Mouse (Mus musculus): ENCODE measurements around the gene Gabarap.

DNA sequence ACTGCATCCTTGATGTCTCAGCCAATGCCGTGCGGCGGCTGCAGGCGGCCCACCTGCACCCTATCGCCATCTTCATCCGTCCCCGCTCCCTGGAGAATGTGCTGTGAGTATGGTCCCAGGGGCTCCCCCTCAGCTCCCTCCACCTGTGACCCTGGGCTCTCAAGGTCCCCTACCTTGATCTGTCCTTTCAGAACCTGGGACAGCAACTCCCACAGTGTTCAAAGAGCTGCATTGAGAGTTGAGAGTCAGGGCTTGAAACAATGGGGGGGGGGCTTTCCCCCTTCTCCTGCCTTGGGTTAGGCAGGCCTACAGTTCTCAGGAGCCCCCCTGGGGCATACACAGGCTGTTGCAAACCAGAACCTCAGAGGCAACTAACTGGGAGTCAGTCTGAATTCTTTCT, 52.7 kb downstream of the Gabarap start:
- TF ChIP-seq POLR2A (IDR thresholded peaks at IDR 0.05; ENCODE audit: extremely low read depth, insufficient read depth, low read length) (no peak), CTCF (IDR thresholded peaks at IDR 0.05; ENCODE audit: extremely low read depth, insufficient read depth, low read length) (no peak)
